Mouse (Mus musculus) layer of hippocampus, adult 11-12 months (tissue): Measurements from ENCODE around the gene Ap2a1.

Experiments
- DNase-seq: peaks from one replicate; pipeline ENCODE4 v3.0.0; 2022; ENCODE audit warnings: low spot score

Gene Ap2a1

DNA sequence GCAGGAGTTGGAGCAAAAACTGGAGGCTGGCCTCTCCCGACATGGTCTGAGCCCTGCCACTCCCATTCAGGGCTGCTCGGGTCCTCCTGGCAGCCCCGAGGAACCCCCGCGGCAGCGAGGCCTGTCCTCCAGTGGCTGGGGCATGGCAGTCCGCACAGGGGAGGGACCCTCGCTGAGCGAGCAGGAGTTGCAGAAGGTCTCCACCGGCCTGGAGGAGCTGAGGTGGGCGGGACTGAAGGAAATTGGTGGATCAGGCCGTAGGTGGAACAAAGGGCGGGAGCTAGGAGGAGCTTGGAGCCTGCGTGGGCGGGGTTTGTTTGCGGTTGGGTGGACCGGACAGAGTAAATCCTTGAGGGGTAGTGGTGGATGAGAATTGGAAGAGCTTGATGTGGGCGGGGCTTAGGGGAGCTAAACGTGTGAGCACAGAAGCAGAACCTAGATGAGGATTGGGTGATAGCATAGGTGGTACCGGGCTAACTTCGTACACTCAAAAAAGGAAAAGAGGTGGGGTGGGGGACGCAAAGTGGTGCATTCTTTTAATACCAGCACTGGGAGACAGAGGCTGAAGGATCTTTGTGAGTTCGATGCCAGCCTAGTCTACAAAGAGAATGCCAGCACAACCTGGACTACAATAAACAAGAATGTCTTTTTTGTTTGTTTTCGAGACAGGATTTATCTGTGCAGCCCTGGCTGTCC is 23.5 kb upstream of the Ap2a1 start:
- DNase-seq, result peak; percentile 90

DNA sequence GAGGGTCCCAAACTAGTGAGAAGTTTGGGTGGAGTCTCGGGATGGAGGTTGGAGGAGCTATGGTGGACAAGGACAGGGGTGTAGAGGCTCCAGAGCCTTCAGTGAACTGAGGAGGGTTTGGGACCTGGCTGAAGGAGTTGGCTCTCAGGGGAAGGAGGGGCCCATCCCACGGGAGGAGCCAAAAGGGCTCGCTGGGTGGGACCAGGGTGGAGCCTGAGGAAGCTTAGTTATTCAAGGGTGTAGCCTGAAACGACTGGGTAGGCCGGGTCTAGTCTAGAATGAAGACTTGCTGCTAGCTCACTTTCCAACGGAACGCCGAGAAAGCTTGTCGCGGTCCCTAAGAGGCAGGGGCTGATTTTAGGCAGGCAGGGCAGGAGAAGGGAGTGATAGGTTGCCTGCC is 22.7 kb upstream of the Ap2a1 start:
- no peak for DNase-seq

DNA sequence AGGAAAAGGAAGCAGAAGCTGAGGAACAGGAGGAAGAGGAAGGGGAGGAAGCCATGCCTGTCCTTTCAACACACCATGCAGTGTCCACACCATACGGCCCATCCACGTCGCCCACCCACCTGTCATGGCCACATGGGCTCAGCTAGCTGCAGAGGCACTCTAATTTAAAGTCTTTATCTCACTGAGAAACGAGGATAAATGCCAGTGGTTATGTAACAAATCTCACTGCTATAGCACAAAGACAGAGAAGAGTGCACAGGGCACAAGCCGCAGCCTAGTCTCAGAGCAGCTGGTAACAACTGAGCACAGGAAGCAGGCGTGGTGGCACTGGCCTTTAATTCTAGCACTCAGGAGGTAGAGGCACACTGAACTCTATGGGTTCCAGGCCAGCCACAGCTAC is 20.6 kb upstream of the Ap2a1 start:
- DNase-seq, result no peak

DNA sequence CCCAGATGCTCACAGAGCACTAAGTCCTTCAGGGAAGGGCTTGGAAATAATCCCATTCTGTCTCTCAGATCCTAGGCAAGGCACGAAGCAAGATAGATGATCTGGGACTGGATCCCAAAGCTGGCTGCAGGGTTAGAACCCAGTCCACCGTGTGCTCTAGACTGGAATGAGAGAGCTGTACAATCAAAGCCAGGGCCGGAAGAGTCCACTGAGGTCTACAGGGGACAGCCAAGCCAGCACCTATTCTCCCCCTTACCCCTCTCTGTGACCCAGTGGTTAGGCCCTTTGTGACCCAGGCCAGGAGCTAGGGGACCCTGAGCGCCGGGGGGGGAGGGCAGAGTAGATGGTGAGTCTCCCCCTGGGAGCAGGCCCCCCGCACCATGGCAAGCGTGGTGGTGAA is 13.6 kb upstream of the Ap2a1 start, which contains the start of gene Tsks:
Gene Tsks (plus strand): TSS at position 301 of the 400 bp plus-strand sequence.
- no peak for DNase-seq

DNA sequence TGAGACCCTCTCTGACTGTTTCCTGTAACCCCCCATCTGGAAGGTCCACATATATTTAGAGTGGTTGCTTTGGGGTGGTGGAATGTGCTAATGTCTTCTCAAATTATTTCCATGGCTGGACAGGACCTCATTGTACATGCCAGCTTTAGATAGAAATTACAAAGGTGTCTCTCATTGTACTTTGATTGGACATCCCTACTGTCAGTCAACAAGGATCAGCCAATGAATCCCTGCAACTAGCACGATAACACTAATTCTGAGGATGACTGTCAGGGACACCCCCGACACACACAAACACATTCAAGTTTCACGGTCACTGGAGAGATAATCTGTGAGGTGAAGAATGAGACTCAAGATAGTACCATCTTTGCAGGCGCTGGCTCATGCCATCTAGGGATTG is 9.4 kb upstream of the Ap2a1 start:
- DNase-seq, result no peak

DNA sequence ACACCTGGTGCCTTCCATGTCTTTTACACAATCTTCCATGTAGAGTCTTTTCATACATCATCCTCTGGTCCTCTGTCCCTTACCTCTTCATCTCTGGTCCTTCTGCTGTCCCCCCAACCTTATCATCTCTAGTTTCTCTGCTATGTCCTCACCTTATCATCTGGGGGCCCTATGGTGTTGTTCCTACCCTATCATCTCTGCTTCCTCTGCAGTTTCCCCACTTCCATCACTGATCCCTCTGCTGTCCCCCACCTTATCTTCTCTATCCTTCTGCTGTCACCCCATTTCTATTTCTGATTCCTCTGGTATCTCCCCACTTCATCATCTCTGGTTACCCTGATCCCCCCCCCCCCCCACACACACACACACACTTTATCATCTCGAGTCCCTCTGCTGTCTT is 726 bp downstream of the Ap2a1 start:
- DNase-seq, result no peak

DNA sequence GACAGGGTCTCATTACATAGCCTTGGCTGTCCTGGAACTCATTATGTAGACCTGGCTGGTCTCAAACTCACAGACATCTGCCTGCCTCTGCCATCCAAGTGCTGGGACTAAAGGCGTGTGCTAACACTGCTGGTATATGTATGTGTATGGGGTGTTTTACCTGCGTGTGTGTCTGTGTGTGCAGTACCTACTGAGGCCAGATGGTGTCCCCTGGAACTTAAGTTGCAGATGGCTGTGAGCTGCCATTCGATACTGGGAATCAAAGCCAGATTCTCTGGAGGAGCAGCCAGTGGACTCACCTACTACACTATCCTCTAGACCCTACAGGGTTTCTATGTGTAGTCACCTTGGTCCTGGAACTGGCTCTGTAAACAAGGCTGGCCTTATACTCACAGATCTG is 3.8 kb downstream of the Ap2a1 start:
- DNase-seq, result no peak

DNA sequence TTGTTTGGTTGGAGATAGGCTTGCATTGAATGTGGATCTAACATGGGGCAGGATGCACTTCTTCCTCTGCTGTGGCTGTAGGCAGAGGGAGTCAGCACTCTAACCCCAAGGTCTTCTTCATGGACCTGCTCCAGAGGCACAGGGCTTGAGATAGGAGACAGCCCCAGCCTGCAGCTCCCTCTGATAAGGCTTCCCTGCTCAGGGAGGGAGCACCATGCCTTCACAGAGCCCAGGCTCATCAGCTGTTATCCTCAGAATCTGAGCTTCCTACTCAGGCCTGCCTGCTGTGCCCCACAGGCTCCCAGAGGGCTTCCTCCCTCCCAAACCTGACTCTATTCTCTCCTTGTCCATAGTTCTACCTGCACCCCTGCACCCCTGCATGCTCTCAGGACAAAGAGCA is 6.8 kb downstream of the Ap2a1 start:
- no peak for DNase-seq

DNA sequence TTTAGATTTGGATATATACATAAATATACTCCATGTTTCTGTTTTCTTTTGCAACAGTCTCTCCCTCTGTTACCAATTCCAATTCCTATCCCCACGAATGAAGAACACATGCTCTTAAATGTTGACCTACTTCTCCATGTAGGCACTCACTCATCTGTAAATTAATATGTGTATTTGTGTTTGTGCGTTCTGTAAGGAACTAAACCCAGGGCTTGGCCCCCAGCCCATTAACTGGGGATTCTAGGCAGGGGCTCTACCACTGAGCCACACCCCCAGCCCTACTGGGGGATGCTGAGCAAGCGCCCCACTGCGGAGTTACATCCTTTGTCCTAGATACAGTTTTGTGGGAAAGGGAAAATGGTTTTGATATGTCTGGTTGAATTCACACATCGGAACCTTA is 10.2 kb downstream of the Ap2a1 start:
- no peak for DNase-seq

DNA sequence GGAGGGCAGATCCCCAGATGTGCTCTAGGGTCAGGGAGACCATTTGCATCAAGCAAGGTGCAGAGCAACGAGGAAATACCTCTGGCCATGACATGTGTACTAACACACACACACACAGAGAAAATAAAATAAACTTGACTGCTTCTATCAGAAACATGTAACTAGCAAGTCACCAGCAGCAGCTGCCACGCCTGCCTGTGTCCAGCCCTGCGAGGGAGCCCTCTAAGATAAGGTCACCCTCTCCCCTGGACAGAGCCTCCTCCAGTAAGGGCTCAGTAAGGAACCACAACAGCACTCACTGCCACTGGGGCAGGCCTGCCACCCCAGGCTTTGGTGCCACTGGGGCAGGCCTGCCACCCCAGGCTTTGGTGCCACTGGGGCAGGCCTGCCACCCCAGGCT is 11.1 kb downstream of the Ap2a1 start:
- DNase-seq, result no peak

DNA sequence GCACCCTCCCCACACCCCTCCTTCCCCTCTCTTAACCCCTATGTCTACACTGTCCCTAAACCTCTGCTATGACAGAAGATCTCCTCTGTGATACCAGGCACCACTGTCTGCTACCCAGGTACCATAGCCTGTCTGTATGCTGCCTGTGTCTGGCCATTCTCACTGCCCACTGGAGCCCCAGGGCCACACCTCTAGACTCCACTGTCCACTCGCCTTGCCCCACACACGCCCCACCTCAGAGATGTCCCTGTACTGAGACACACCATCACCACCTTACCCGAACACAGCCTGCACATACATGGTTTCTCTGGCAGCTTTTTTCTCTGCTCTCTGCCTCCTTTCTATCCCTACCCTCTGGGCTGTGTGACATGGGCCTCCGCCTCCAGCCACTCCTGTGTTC is 12.4 kb downstream of the Ap2a1 start:
- DNase-seq, result no peak

DNA sequence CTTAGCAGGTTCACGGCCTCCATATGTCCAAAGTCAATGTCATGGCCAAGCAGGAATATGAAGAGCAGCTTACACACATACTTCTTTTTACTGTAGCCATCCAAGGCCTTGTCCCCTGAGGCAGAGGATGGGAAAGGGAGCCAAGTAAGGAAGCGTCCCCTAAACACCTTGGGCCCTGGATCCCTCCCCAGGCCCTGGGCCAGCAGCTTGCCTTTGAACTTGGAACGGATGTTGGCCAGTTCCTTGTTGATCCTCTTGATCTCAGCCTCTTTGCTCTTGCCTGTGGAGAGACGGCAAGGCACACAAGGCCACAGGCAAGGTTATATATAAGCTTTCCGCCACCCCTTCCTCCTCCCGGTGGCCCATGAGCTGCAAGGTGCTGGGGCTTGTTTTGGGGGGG is 13.1 kb downstream of the Ap2a1 start:
- no peak for DNase-seq

DNA sequence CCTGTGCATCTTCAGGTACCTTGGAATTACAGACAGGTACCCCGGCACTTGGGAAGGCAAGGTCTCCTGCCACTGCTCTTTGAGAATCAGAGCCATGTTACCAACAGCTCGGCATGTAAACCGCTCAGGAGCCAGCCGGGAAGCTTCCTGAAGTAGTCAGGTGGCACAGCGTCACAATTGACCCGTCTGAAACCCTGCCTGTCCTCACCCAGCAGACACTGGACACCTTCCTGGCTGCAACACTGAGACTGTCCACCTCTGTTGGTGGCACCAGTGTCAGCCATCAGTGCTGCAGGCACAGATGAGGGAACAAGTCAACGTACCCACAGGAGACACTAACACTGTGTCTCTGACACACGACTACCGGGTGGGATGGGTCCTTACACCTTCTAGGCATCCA is 14.0 kb downstream of the Ap2a1 start:
- no peak for DNase-seq

DNA sequence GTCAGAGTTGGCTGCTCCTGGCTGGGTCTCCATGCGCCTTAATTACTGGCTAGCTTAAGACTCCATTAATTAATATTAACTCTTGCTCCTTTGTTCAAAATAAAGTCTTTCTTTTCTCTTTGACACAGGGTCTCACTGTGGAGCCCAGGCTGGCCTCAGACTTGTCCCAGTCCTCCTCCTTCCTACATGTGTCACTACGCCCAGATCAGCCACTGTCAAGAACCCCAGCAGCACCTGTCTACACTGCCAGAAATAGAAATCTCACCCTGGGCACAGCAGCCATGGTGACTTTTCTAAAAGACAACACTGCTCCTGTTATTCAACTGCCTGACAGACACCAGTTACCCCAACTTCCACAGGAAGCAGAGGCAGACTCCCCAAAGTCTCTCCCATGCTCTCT is 14.9 kb downstream of the Ap2a1 start:
- DNase-seq, result no peak

DNA sequence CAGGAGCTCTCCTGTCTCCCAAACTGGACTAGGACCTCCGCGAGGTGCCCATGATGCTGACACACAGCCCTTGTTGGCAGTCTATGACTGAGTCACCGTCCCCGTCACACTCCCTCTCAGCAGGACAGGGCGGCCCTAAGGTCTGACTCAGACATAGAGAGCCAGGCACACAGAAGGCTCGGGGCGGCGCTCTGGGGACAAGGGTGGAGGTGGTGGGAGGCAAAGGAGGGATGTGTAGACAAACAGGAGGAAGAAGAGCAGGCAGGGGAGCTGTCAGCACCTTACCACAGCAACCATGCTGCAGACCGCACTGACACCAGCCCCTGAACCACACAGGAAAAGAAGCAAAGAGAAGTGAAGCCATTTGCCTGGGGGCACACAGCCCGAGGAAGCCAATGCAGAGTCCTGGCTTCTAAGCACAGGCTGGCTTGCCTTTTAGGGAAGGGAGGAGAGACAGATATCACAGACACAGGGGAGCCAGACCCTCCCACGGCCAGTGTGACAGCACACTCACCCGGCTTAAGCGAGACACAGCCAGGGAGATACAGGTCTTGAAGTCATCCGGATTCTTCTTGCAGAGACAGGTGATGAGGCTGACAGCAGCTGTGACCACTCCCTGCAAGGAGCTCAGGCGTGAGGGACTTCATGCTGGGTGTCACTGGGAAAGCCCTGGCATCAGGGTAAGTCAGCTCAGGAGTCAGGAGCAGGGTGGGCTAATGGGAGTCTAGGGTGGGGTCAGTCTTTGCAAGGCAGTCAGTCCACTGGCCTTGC is 20.4 kb downstream of the Ap2a1 start:
- no peak for DNase-seq

DNA sequence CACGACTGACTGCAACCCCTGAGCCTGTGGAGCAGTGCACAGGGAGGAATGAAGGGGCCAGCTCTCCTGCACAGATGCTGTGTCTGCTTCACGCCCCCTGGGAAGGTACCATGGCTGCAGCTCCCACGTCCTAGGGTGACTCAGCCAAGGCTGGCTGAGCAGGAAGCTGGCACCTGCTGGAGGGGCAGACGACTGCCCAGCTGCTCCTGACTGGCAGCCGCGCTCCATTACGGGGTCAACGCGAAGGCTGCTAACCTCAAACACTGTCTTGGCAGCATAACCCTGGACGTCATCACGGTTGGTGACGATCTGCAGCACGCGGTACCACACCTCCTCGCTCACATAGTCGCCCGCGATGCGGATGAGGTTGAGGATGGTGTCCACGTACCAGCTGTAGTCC is 23.9 kb downstream of the Ap2a1 start:
- DNase-seq, result no peak

DNA sequence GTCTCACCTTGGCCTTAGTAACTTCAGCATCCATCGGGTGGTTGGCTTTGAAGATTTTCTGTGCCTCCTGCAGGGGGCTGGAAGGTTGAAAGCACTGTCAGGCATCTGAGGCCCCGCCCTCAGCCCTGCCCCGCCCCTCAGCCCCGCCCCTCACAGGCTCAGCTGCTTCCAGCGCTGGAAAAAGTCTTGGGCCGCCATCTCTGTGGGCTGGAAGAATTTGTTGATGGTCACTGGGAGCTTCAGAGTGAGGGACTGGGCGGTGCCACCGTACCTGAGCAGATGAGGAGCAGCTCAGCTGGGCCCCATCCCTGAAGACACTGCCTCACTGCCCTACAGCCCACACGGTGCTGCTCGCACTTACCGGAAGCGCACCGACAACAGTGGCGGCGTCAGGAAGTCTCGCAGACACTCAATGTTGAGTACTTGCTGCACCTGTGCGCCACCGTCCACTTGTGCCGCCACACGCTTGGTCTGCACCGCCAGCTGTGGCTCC is 28.0 kb downstream of the Ap2a1 start:
- no peak for DNase-seq

DNA sequence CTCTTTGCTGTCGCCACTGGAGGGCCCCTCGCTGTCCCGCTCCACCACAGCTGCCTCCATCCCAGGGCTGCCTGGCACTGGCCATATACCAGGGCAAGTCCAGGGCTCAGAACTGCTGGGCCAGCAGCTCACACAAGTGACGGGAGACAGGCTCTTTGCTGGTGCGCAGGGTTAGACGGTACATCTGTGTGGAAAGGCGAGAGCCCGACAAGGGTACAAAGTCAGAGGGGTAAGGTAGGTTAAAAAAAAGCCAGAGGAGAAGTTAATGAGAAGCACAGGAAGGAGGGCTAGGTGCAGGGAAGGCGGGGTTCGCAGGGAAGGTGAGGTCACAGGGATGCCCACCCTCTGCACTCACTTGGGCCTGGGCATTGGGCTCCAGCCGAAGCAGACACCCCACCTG is 28.7 kb downstream of the Ap2a1 start:
- no peak for DNase-seq

DNA sequence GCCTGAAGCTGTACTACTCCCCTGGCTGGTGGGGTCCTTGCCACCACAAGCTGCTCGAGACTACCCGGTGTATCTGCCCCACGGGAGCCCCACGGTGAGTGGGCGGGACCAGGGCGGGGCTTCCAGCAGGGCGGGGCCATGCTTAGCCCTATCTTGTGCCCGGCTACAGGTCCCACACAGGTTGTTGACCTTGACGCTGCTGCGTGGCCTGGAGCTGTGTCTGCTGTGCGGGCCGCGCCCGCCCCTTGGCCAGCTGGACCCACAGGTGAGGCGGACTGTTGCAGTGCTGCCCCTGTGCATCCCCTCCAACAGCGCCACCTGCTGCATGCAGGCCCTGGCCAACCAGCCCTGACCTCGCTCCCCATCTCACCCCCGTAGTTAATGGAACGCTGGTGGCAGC is 30.7 kb downstream of the Ap2a1 start:
- DNase-seq, result no peak

DNA sequence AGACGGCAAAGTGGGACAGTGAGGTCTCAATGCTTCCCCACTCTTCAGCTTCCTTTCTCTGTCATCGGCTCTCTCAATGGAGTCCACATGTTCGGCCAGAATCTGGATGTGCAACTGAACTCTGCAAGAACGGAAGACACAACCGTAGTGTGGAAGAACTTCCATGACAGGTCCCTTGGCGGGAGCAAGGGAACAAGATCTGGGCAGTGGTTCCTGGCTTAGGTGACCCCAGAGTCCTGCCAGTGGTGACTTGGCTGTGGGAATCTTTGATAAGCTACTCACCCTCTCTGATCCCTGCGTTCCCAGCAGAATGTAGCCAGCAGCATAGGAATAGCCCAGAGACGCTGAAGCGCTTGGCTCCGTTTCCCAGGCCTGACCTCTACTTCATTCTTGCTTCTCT is 32.8 kb downstream of the Ap2a1 start:
- DNase-seq, result peak; percentile 26

DNA sequence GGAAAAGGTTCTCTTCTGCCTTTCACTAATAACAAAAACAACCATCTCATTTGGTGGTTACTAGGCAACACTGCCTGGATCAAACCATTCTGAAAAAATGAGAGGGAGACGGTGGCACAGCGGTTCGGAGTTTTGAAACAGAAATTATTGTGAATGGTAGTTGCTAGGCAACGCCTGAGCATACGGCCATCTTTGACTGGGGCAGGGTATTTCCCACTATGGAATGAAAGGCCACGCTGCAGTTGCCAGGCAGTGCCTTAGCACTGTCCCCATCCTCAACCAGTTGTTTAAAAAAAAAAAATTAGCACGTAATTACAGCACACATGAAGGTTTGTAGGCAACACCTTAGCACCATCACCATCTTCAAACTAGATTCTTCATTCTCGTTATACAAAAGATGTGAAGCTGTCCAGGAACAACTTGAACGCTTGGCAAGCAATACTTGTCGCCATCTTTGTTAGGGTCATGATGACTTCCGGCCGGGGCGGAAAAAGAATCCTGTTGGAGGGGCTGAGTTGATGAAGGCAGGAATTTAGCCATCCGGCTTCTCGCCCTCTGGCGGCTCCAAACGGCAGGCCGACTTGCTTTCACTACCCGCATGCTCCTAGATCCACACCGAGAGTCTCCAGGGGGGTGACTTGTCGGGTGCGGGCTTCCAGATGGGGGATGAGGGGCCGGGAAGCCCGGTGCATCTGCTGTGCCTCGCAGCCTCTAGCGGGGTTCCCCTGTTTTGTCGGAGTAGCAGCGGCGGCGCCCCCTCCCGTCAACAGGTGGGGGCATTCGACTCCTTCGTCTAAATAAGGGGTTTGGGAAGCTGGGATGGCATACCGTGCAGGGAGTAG is 33.5 kb downstream of the Ap2a1 start, which contains the start of gene Fuz:
Gene Fuz (plus strand): TSS at position 487 of the 842 bp plus-strand sequence.
- DNase-seq, result peak; percentile 94

DNA sequence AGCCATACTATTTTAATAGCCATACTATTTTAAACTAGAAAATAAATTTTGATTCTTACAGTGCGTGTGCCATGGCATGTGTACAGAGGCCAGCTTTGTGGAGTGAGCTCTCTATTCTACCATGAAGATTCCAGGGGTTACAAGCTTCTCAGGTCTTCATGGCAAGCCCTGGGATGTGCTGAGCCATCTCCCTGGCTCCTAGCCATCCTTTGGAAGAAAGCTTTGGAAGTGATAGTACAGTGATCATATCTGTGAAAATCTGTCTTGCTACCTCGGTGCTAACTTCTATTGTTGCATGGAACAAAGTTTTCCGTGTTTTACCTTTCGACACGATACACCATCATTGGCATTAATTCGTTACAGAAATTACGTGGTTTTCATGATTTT is 34.1 kb downstream of the Ap2a1 start:
- no peak for DNase-seq

DNA sequence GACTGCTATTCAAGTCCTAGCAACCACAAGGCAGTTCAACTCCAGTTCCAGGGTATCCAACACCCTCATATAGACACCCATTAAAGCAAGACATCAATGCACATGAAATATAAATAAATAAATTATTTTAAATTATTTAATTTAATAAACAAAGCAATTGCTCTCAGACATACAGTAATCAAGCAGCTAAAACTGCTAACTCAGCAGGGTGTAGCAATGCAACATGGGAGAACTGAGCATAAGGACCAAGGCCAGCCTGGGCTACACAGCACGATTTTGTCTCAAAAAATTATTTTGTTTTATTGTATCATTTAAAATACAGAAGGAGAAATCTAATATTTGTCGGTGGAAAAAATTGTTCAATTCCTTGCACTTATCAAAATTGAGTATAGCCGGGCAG is 35.1 kb downstream of the Ap2a1 start:
- DNase-seq, result no peak
